Mouse (Mus musculus) lung, adult 2 months (tissue): Measurements from ENCODE around the gene Rmnd1.

Source experiments
- CTCF ChIP-seq: fragments of 200-500 bp; IDR thresholded peaks from 2 replicates; pipeline ENCODE4 v1.5.1; 2011; ENCODE audit warnings: mild to moderate bottlenecking, low read length, control low read depth; ENCODE audit not compliant: insufficient read depth
- POLR2A ChIP-seq: fragments of 200-500 bp; IDR thresholded peaks from 2 replicates; pipeline ENCODE4 v1.6.1; 2011; ENCODE audit warnings: low read depth, mild to moderate bottlenecking, control low read depth, low read length, borderline replicate concordance; ENCODE audit errors: extremely low read depth

- TF ChIP-seq CTCF (no peak), POLR2A (peak; percentile 88)
Measured at GRCm38 (mm10) chr10:4432123-4432931, at the start of gene Rmnd1, which contains the start of gene Armt1.
